Comparison of ENCODE assay signal across 8 mouse cellular contexts in the genomic region with DNA sequence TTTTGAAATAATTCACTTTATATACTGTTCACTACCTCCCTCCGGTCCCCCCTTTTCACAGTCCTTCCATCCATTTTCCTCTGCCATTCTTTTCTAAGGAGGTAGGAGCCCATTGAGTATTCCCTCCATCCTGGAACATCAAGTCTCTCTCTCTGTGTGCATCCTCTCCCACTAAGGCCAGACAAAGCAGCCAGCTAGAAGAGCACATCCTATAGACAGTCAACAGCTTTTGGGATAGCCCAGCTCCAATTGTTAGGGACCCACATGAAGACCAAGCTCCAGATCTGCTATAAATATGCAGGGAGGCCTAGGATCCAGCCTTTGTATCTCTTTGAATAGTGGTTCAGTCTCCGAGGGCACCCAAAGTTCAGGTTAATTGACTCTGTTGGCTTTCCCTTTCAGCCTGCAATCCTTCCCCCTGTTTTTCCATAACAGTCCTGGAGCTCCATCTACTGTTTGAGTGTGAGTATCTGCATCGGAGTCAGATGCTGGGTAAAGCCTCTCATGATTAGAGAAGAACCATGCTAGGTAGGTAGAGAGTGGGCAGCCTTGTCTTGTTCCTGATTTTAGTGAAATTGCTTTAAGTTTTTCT. TPM values are rescaled to one million over a fixed set of nuclear protein-coding genes. Genes with fewer than 3 reads are reported as not detected.
DNase-seq lines count a peak whose midpoint lies in the region; ATAC-seq and TF ChIP-seq lines count a peak whose summit lies in the region.

No protein-coding gene starts in this region.

- 38% methylated on average over 3 of the region's 3 CpGs for WGBS in intestine, embryonic 16.5 days

- no peaks in the 10 kb centered on the region for H3K9me3 ChIP-seq in intestine, embryonic 16.5 days (ENCODE audit: control insufficient read depth, low read length)

- no peak overlapping the region for H3K4me2 ChIP-seq in intestine, embryonic 16.5 days (ENCODE audit: low read depth, low read length)

- no peaks in the 10 kb centered on the region for H3K4me1 ChIP-seq in intestine, embryonic 16.5 days (ENCODE audit: control insufficient read depth, insufficient read depth, low read length)

- H3K36me3 ChIP-seq in intestine, embryonic 16.5 days (ENCODE audit: control insufficient read depth, insufficient read depth, low read length), result no peaks in the 10 kb centered on the region

- H3K27me3 ChIP-seq in intestine, embryonic 16.5 days (replicated peaks; ENCODE audit: control insufficient read depth, insufficient read depth, low read length), result no peaks in the 10 kb centered on the region

- no peak overlapping the region for H3K9ac ChIP-seq in intestine, embryonic 16.5 days (ENCODE audit: low read depth, low read length)

- no peak overlapping the region for H3K4me3 ChIP-seq in intestine, embryonic 16.5 days (ENCODE audit: low read length)
- H3K4me3 ChIP-seq in left cerebral cortex, adult 2 months, result no peak overlapping the region

- peak; percentile 68 for TF ChIP-seq CTCF in left cerebral cortex, adult 2 months (IDR thresholded peaks at IDR 0.05)

- intact Hi-C loops in left cerebral cortex, adult 2 months (cut with DNase I), result loop anchor here (1.0 to 10.0 kb wide), 5 partner anchors 257 to 791 kb away; no protein-coding TSS in a partner anchor

- ATAC-seq in intestine, embryonic 16.5 days, result peak; percentile 78

- H3K27ac ChIP-seq in intestine, embryonic 16.5 days (ENCODE audit: low read length), result no peak overlapping the region
- no peak overlapping the region for H3K27ac ChIP-seq in left cerebral cortex, adult 2 months

- peak; percentile 2 to 16 for DNase-seq in urinary bladder, adult 18-20 months (ENCODE audit: low spot score in 2 of 2)
- no peak for DNase-seq in urinary bladder, postnatal 25 days (ENCODE audit: low spot score)
- peak; percentile 11 for DNase-seq in embryo, embryonic 11.5 days (ENCODE audit: low read depth, low spot score)
- DNase-seq in left cerebral cortex, adult 2 months (ENCODE audit: extremely low spot score in 1 of 2, low spot score in 2 of 2), result peak; percentile 10 to 19
- peak; percentile 15 for DNase-seq in neural tube, embryonic 10.5 days (ENCODE audit: extremely low spot score, low spot score)
- DNase-seq in gastrocnemius, adult 18-20 months (ENCODE audit: low spot score), result no peak
- DNase-seq in testis, postnatal 10 days (ENCODE audit: low spot score), result no peak

RNA-seq across cellular contexts. Expression of gene Ugt2b5, which starts 2.8 kb away (rescaled TPM):
- polyA plus RNA-seq in intestine, embryonic 16.5 days (2015; fragmentation: Nextera tagmentation; extraction: Ambion mirVana), result 106 and 138 TPM in 2 replicates
- not detected for total RNA-seq in left cerebral cortex, adult 2 months (2021)
- under 1 TPM in 1 of 2 experiments, not detected in 1; 0.31 TPM for total RNA-seq in gastrocnemius, adult 18-20 months (2021)

RNA-seq across cellular contexts. Expression of gene Ugt2b36, which starts 50.6 kb away (rescaled TPM):
- 28.9 and 36.2 TPM in 2 replicates for polyA plus RNA-seq in intestine, embryonic 16.5 days (2015; fragmentation: Nextera tagmentation; extraction: Ambion mirVana)
- not detected for total RNA-seq in left cerebral cortex, adult 2 months (2021)
- total RNA-seq in gastrocnemius, adult 18-20 months (2021), result under 1 TPM in 1 of 2 experiments, not detected in 1; 0.28 TPM

Comparison
In these comparisons a context has a peak if more than half of its experiments do, and no peak if none do; other contexts are left out.
1. DNase-seq: peak in urinary bladder, adult 18-20 months (2 of 2), embryo, embryonic 11.5 days (single experiment), left cerebral cortex, adult 2 months (2 of 2) and neural tube, embryonic 10.5 days (single experiment); none in urinary bladder, postnatal 25 days (single experiment), gastrocnemius, adult 18-20 months (single experiment) and testis, postnatal 10 days (single experiment).